Mouse (Mus musculus) fibroblast of lung, adult 2 months (primary cell): ENCODE results near the gene Pde8a.
A peak's percentile ranks its signal among the peaks of the same experiment; 100 is the strongest.

Experiments
- DNase-seq: peaks from one replicate; pipeline ENCODE4 v3.0.0-alpha.2; 2011; ENCODE audit warnings: low read depth

Pde8a gene

GRCm38 (mm10) chr7:81338522-81338873 lies 125.1 kb downstream of the Pde8a start:
- DNase-seq = no peak

- DNase-seq = no peak
Observed at GRCm38 (mm10) chr7:81339783-81340182, 126.4 kb downstream of the Pde8a start.

- DNase-seq = no peak
Observed at GRCm38 (mm10) chr7:81341563-81341962, 128.2 kb downstream of the Pde8a start.

- DNase-seq = no peak
Observed at GRCm38 (mm10) chr7:81342356-81343094, 129.1 kb downstream of the Pde8a start.

- no peak for DNase-seq
Observed at GRCm38 (mm10) chr7:81343316-81343715, 129.9 kb downstream of the Pde8a start.

- DNase-seq = no peak
Observed at GRCm38 (mm10) chr7:81343831-81344230, 130.4 kb downstream of the Pde8a start.

GRCm38 (mm10) chr7:81344544-81345446 lies 131.4 kb downstream of the Pde8a start, which contains the start of gene Rps17:
TSS of gene Rps17 (minus strand) at chr7:81345254.
- peak; percentile 82 for DNase-seq

- DNase-seq = no peak
Observed at GRCm38 (mm10) chr7:81345447-81346170, 132.2 kb downstream of the Pde8a start.

GRCm38 (mm10) chr7:81348206-81348605 lies 134.8 kb downstream of the Pde8a start:
- no peak for DNase-seq

GRCm38 (mm10) chr7:81351826-81352225 lies 138.4 kb downstream of the Pde8a start:
- no peak for DNase-seq

- DNase-seq = no peak
Observed at GRCm38 (mm10) chr7:81355746-81356145, 142.3 kb downstream of the Pde8a start.

GRCm38 (mm10) chr7:81356360-81356759 lies 143.0 kb downstream of the Pde8a start:
- no peak for DNase-seq

GRCm38 (mm10) chr7:81356975-81357374 lies 143.6 kb downstream of the Pde8a start:
- DNase-seq = no peak

- DNase-seq = peak; percentile 58
Observed at GRCm38 (mm10) chr7:81367946-81368345, 154.6 kb downstream of the Pde8a start.

- DNase-seq = no peak
Observed at GRCm38 (mm10) chr7:81369724-81370123, 156.3 kb downstream of the Pde8a start.

GRCm38 (mm10) chr7:81371811-81372210 lies 158.4 kb downstream of the Pde8a start:
- DNase-seq = no peak

GRCm38 (mm10) chr7:81372337-81372920 lies 159.0 kb downstream of the Pde8a start:
- peak; percentile 53 for DNase-seq

GRCm38 (mm10) chr7:81379363-81379762 lies 166.0 kb downstream of the Pde8a start:
- DNase-seq = no peak
